In the genomic region with DNA sequence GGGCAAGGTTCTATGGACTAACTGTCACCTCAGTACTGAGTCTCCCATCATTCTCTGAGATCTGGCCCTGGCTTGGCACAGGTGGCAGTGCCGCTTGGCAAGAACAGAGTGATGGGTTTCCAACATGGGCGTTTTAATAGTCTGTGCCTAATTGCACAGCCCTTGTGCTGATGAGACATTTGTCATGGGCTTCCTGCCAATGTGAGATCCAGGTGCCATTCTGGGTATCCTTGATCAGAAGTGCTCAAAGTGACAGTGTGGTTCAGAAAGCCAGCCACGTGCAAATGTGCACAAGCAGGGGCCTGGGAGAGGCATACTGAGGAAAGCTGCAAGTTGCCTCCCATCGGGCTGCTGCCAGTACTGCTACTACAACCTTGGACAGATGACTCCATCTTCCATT, we compare ENCODE assay signal across 19 mouse cellular contexts.
A peak's percentile ranks its signal among the peaks of the same experiment; 100 is the strongest.
DNase-seq lines count a peak whose midpoint lies in the region; ATAC-seq and TF ChIP-seq lines count a peak whose summit lies in the region.
"Had no signal": no experiment of that assay in that cellular context is flagged by ENCODE, and none has a peak within 500 bp of the region (broad histone marks: within the 10 kb centered on the region; RNA-seq: fewer than 3 reads in every experiment).

No protein-coding gene starts in this region.

- no peaks in the 10 kb centered on the region for H3K27me3 ChIP-seq in forebrain, embryonic 13.5 days
- no peaks in the 10 kb centered on the region for H3K27me3 ChIP-seq in forebrain, embryonic 10.5 days (ENCODE audit: poor library complexity, severe bottlenecking)
- no peaks in the 10 kb centered on the region for H3K27me3 ChIP-seq in neural tube, embryonic 14.5 days (ENCODE audit: control insufficient read depth, insufficient read depth, low read length)
- H3K27me3 ChIP-seq in forebrain, postnatal 0 days (ENCODE audit: insufficient read depth, low read length), result no peaks in the 10 kb centered on the region
- H3K27me3 ChIP-seq: CH12.LX; embryonic facial prominence, embryonic 12.5 days; hindbrain, embryonic 15.5 days; liver, embryonic 12.5 days; lung, embryonic 15.5 days; megakaryocyte, embryonic 14.5 days had no signal

- no peak overlapping the region for H3K27ac ChIP-seq in forebrain, embryonic 13.5 days
- H3K27ac ChIP-seq in forebrain, embryonic 10.5 days, result no peak overlapping the region
- no peak overlapping the region for H3K27ac ChIP-seq in neural tube, embryonic 14.5 days (ENCODE audit: low read depth, low read length)
- no peak overlapping the region for H3K27ac ChIP-seq in forebrain, postnatal 0 days (ENCODE audit: low read depth, low read length)
- H3K27ac ChIP-seq: embryonic facial prominence, embryonic 12.5 days; hindbrain, embryonic 15.5 days; liver, embryonic 12.5 days; lung, embryonic 15.5 days; stomach, postnatal 0 days had no signal

- no peaks in the 10 kb centered on the region for H3K9me3 ChIP-seq in forebrain, embryonic 13.5 days (replicated peaks)
- no peaks in the 10 kb centered on the region for H3K9me3 ChIP-seq in forebrain, embryonic 10.5 days
- no peaks in the 10 kb centered on the region for H3K9me3 ChIP-seq in neural tube, embryonic 14.5 days (ENCODE audit: control insufficient read depth, low read length)
- no peaks in the 10 kb centered on the region for H3K9me3 ChIP-seq in forebrain, postnatal 0 days (ENCODE audit: low read length)
- H3K9me3 ChIP-seq: embryonic facial prominence, embryonic 12.5 days; hindbrain, embryonic 15.5 days; liver, embryonic 12.5 days; lung, embryonic 15.5 days had no signal

- H3K4me2 ChIP-seq in forebrain, embryonic 13.5 days, result no peak overlapping the region
- H3K4me2 ChIP-seq in neural tube, embryonic 14.5 days (ENCODE audit: low read depth, low read length), result no peak overlapping the region
- H3K4me2 ChIP-seq in forebrain, postnatal 0 days (ENCODE audit: low read depth), result no peak overlapping the region
- H3K4me2 ChIP-seq: embryonic facial prominence, embryonic 12.5 days; hindbrain, embryonic 15.5 days; liver, embryonic 12.5 days; lung, embryonic 15.5 days had no signal

- no peak for TF ChIP-seq CTCF in forebrain, postnatal 0 days (IDR thresholded peaks at IDR 0.05; ENCODE audit: low read depth)

- no peaks in the 10 kb centered on the region for H3K36me3 ChIP-seq in forebrain, embryonic 13.5 days (ENCODE audit: poor library complexity, severe bottlenecking)
- H3K36me3 ChIP-seq in forebrain, embryonic 10.5 days (replicated peaks), result no peaks in the 10 kb centered on the region
- H3K36me3 ChIP-seq in neural tube, embryonic 14.5 days (ENCODE audit: control insufficient read depth, insufficient read depth, low read length), result no peaks in the 10 kb centered on the region
- no peaks in the 10 kb centered on the region for H3K36me3 ChIP-seq in forebrain, postnatal 0 days (ENCODE audit: insufficient read depth)
- H3K36me3 ChIP-seq: embryonic facial prominence, embryonic 12.5 days; hindbrain, embryonic 15.5 days; liver, embryonic 12.5 days; lung, embryonic 15.5 days had no signal

- H3K4me3 ChIP-seq in forebrain, embryonic 13.5 days, result no peak overlapping the region
- H3K4me3 ChIP-seq in forebrain, embryonic 10.5 days, result no peak overlapping the region
- no peak overlapping the region for H3K4me3 ChIP-seq in neural tube, embryonic 14.5 days (ENCODE audit: low read depth, low read length)
- H3K4me3 ChIP-seq in forebrain, postnatal 0 days (ENCODE audit: low read depth, low read length), result no peak overlapping the region
- H3K4me3 ChIP-seq: embryonic facial prominence, embryonic 12.5 days; hindbrain, embryonic 15.5 days; liver, embryonic 12.5 days; lung, embryonic 15.5 days; megakaryocyte, embryonic 14.5 days had no signal

- ATAC-seq in forebrain, embryonic 13.5 days, result peak; percentile 24; the same call in 1 of the 2 replicates
- ATAC-seq in neural tube, embryonic 14.5 days (ENCODE audit: low read depth), result 0 out of 2 replicates have a peak, but pooled peaks have one; percentile 17
- ATAC-seq in forebrain, postnatal 0 days, result no peak
- ATAC-seq: liver, embryonic 12.5 days had no signal

- H3K9ac ChIP-seq in forebrain, embryonic 13.5 days, result no peak overlapping the region
- no peak overlapping the region for H3K9ac ChIP-seq in neural tube, embryonic 14.5 days (replicated peaks; ENCODE audit: low read depth, low read length)
- no peak overlapping the region for H3K9ac ChIP-seq in forebrain, postnatal 0 days
- H3K9ac ChIP-seq: embryonic facial prominence, embryonic 12.5 days; hindbrain, embryonic 15.5 days; liver, embryonic 12.5 days; lung, embryonic 15.5 days had no signal

- whole genome bisulfite sequencing in forebrain, embryonic 13.5 days, result 75% methylated on average over 4 of the region's 4 CpGs
- 89% methylated on average over 4 of the region's 4 CpGs for WGBS in forebrain, embryonic 10.5 days
- WGBS in neural tube, embryonic 14.5 days, result 69% methylated on average over 4 of the region's 4 CpGs
- WGBS in forebrain, postnatal 0 days, result 51% methylated on average over 4 of the region's 4 CpGs

- DNase-seq in forebrain, embryonic 10.5 days (ENCODE audit: extremely low spot score, low spot score), result no peak
- DNase-seq in neural tube, embryonic 10.5 days (ENCODE audit: extremely low spot score, low spot score), result no peak
- peak; percentile 30 for DNase-seq in forebrain, postnatal 0 days
- peak; percentile 50 to 52 for DNase-seq in layer of hippocampus, postnatal 36 days
- DNase-seq in spleen, adult 18-20 months, result no peak
- no peak for DNase-seq in gastrocnemius, adult 18-20 months (ENCODE audit: low spot score)
- DNase-seq: heart, postnatal 10 days; kidney, adult 18-20 months; kidney, postnatal 36 days; thymus, postnatal 36 days had no signal

- peaks cover 4% of the 10 kb centered on the region; the same call in 1 of the 2 replicates for H3K4me1 ChIP-seq in forebrain, embryonic 13.5 days
- H3K4me1 ChIP-seq in forebrain, embryonic 10.5 days, result no peaks in the 10 kb centered on the region
- no peaks in the 10 kb centered on the region for H3K4me1 ChIP-seq in neural tube, embryonic 14.5 days (ENCODE audit: control insufficient read depth, insufficient read depth, low read length)
- H3K4me1 ChIP-seq in forebrain, postnatal 0 days (ENCODE audit: insufficient read depth), result no peaks in the 10 kb centered on the region
- H3K4me1 ChIP-seq: embryonic facial prominence, embryonic 12.5 days; hindbrain, embryonic 15.5 days; liver, embryonic 12.5 days; lung, embryonic 15.5 days; megakaryocyte, embryonic 14.5 days had no signal

Comparison
In these comparisons a context has a peak if more than half of its experiments do, and no peak if none do; other contexts are left out.
1. DNase-seq: peak in forebrain, postnatal 0 days (single experiment) and layer of hippocampus, postnatal 36 days (2 of 2); none in forebrain, embryonic 10.5 days (single experiment), neural tube, embryonic 10.5 days (single experiment), spleen, adult 18-20 months (0 of 2) and gastrocnemius, adult 18-20 months (single experiment).